Comparison of ENCODE assay signal across 23 mouse cellular contexts in genomic region chr6:149246166-149246701, GRCm38 (mm10). TPM values are rescaled to one million over a fixed set of nuclear protein-coding genes. Genes with fewer than 3 reads are reported as not detected.
DNase-seq lines count a peak whose midpoint lies in the region; ATAC-seq and TF ChIP-seq lines count a peak whose summit lies in the region.
"Had no signal": no experiment of that assay in that cellular context is flagged by ENCODE, and none has a peak within 500 bp of the region (broad histone marks: within the 10 kb centered on the region; RNA-seq: fewer than 3 reads in every experiment).

No protein-coding gene starts in this region.

- H3K4me3 ChIP-seq in kidney, adult 2 months (ENCODE audit: insufficient read depth, low read depth, low read length) = no peak overlapping the region
- H3K4me3 ChIP-seq in myocyte = no peak overlapping the region
- H3K4me3 ChIP-seq: forebrain, embryonic 10.5 days; forebrain, embryonic 13.5 days; gastrocnemius, adult 2 months; hindbrain, embryonic 12.5 days; hindbrain, embryonic 15.5 days had no signal

- DNase-seq in kidney, adult 2 months = no peak
- DNase-seq in kidney, postnatal 25 days = no peak
- DNase-seq in Muller cell, postnatal 12 days (ENCODE audit: inconsistent ontology term) = peak; percentile 46
- no peak for DNase-seq in neural tube, embryonic 10.5 days (ENCODE audit: extremely low spot score, low spot score)
- DNase-seq: adrenal gland, adult 8-10 months; adrenal gland, postnatal 36 days; B cell, adult 2 months; cerebellum, adult 18-20 months; cerebellum, adult 9-10 months; cerebellum, postnatal 14 days; gastrocnemius, adult 2 months; gastrocnemius, postnatal 14 days; heart, adult 11 months had no signal

- no peaks in the 10 kb centered on the region for H3K36me3 ChIP-seq in kidney, adult 2 months (ENCODE audit: control insufficient read depth, insufficient read depth, low read length)
- H3K36me3 ChIP-seq in myocyte (ENCODE audit: control insufficient read depth, insufficient read depth) = no peaks in the 10 kb centered on the region
- H3K36me3 ChIP-seq: forebrain, embryonic 10.5 days; G1E; hindbrain, embryonic 12.5 days; hindbrain, embryonic 15.5 days had no signal

- 0 out of 2 replicates have a peak overlapping the region, but pooled peaks have one; percentile 6 for H3K27ac ChIP-seq in kidney, adult 2 months (ENCODE audit: insufficient read depth, low read depth, low read length)
- H3K27ac ChIP-seq: forebrain, embryonic 10.5 days; forebrain, embryonic 13.5 days; gastrocnemius, adult 2 months; hindbrain, embryonic 12.5 days; hindbrain, embryonic 15.5 days had no signal

- no peak for TF ChIP-seq CTCF in kidney, adult 2 months (conservative IDR thresholded peaks at IDR 0.05; ENCODE audit: insufficient read depth, insufficient read length, low read depth, low read length)

- ATAC-seq in megakaryocyte-erythroid progenitor cell, adult 5-6 weeks (replicated peaks; ENCODE audit: low FRiP score, low TSS enrichment, poor library complexity, severe bottlenecking) = no peak
- ATAC-seq: forebrain, embryonic 13.5 days; forebrain, embryonic 16.5 days had no signal

- peaks cover 4% of the 10 kb centered on the region; the same call in 1 of the 2 replicates for H3K4me1 ChIP-seq in kidney, adult 2 months (ENCODE audit: control insufficient read depth, insufficient read depth, low read length)
- H3K4me1 ChIP-seq: forebrain, embryonic 10.5 days; forebrain, embryonic 13.5 days; hindbrain, embryonic 12.5 days; hindbrain, embryonic 15.5 days had no signal

- 93% methylated on average over 7 of the region's 7 CpGs for WGBS in kidney, adult 2 months

- TF ChIP-seq POLR2A in kidney, adult 2 months (IDR thresholded peaks at IDR 0.05; ENCODE audit: low read depth, low read length) = no peak
- no peak for TF ChIP-seq POLR2A in myocyte (IDR thresholded peaks at IDR 0.05; ENCODE audit: insufficient read length, low read depth)

- no peaks in the 10 kb centered on the region for H3K27me3 ChIP-seq in kidney, adult 2 months (replicated peaks; ENCODE audit: control insufficient read depth, insufficient read depth, low read length)
- no peaks in the 10 kb centered on the region for H3K27me3 ChIP-seq in myocyte (ENCODE audit: control insufficient read depth, insufficient read depth, insufficient read length)
- H3K27me3 ChIP-seq: CH12.LX; forebrain, embryonic 13.5 days; hindbrain, embryonic 12.5 days; hindbrain, embryonic 15.5 days had no signal

- no peaks in the 10 kb centered on the region for H3K79me2 ChIP-seq in myocyte (ENCODE audit: control insufficient read depth, insufficient read depth)

- no peak overlapping the region for H3K4me2 ChIP-seq in myocyte (ENCODE audit: low read depth)
- H3K4me2 ChIP-seq: forebrain, embryonic 13.5 days; heart, embryonic 11.5 days; hindbrain, embryonic 12.5 days; hindbrain, embryonic 15.5 days had no signal

- no peak overlapping the region for H3ac ChIP-seq in myocyte (ENCODE audit: control insufficient read depth, insufficient read length)

TF ChIP-seq in myocyte, 11 proteins besides CTCF, POLR2A, EP300 and RAD21:
- TF ChIP-seq TCF3 (IDR thresholded peaks at IDR 0.05; ENCODE audit: insufficient read length, low read depth) (no peak), MYOG (IDR thresholded peaks at IDR 0.05; ENCODE audit: control insufficient read depth in 1 of 3, insufficient read depth in 1 of 3, insufficient read length in 2 of 3, low read depth in 2 of 3) (peak in 2 of 3 experiments; percentile 62 to 81), TCF12 (IDR thresholded peaks at IDR 0.05; ENCODE audit: insufficient read depth, poor library complexity, severe bottlenecking) (peak; percentile 17), CEBPB (IDR thresholded peaks at IDR 0.05; ENCODE audit: insufficient read depth, poor library complexity, severe bottlenecking) (no peak), POLR2AphosphoS2 (IDR thresholded peaks at IDR 0.05; ENCODE audit: insufficient read length, low read depth) (no peak), MAX (IDR thresholded peaks at IDR 0.05; ENCODE audit: low read depth) (no peak), MYOD1 (IDR thresholded peaks at IDR 0.05; ENCODE audit: control insufficient read depth in 1 of 3, insufficient read length in 2 of 3, low read depth in 2 of 3) (peak; percentile 30 to 87 (median 85)), SRF (IDR thresholded peaks at IDR 0.05; ENCODE audit: control insufficient read depth, insufficient read length, low read depth) (no peak), REST (IDR thresholded peaks at IDR 0.05; ENCODE audit: insufficient read depth, insufficient read length) (no peak), USF1 (IDR thresholded peaks at IDR 0.05; ENCODE audit: low read depth) (no peak), E2F4 (IDR thresholded peaks at IDR 0.05; ENCODE audit: insufficient read depth) (no peak)

RNA-seq across cellular contexts. Expression of gene Amn1, which starts 57.7 kb away (rescaled TPM):
- 7.2 and 9.8 TPM in 2 replicates for polyA plus RNA-seq in kidney, adult 2 months (2012; rRNA removed)
- polyA plus RNA-seq in myocyte (2012; fragmentation: generic; extraction: Trizol) = 23.2 TPM
- total RNA-seq in megakaryocyte-erythroid progenitor cell, adult 5-6 weeks (2014; fragmentation: Nextera tagmentation) = 7.7 and 18.7 TPM in 2 replicates
- total RNA-seq in megakaryocyte-erythroid progenitor cell, adult 5-6 weeks (2017) = 2.6 and 8.6 TPM in 2 replicates
